Mouse (Mus musculus) forebrain, postnatal 0 days (tissue): ENCODE measurements at regions not wholly inside any gene's neighbourhood (a gene's known extent, or its start where the extent isn't known, plus 50 kb on each side); places are given as distances from the start of the nearest gene placed in this dataset.
A peak's percentile ranks its signal among the peaks of the same experiment; 100 is the strongest.

Experiments
- ATAC-seq: fragments of 200-750 bp; cut with Nextera tagmentation; 2 replicates; pipeline ENCODE4 v1.8.0; 2017; ENCODE audit warnings: mild to moderate bottlenecking, moderate library complexity
- DNase-seq: peaks from one replicate; pipeline ENCODE4 v3.0.0-alpha.2; 2015
- H3K27ac ChIP-seq: fragments of 300-500 bp; sonication (generic); 2 replicates; pipeline ENCODE4 v1.5.1; 2014; ENCODE audit warnings: low read depth, mild to moderate bottlenecking, antibody characterized with exemption, low read length, moderate library complexity, mixed read lengths
- H3K27me3 ChIP-seq: fragments of 300-500 bp; sonication (generic); 2 replicates; pipeline ENCODE4 v1.6.1; 2014; ENCODE audit warnings: mild to moderate bottlenecking, low read length, mixed read lengths; ENCODE audit not compliant: insufficient read depth
- H3K36me3 ChIP-seq: fragments of 300-500 bp; sonication (generic); 2 replicates; pipeline ENCODE4 v1.6.1; 2014; ENCODE audit warnings: mild to moderate bottlenecking, moderate library complexity; ENCODE audit not compliant: insufficient read depth
- H3K4me1 ChIP-seq: fragments of 300-500 bp; sonication (generic); 2 replicates; pipeline ENCODE4 v1.6.1; 2014; ENCODE audit warnings: antibody characterized with exemption; ENCODE audit not compliant: insufficient read depth
- H3K4me2 ChIP-seq: fragments of 300-500 bp; sonication (generic); 2 replicates; pipeline ENCODE4 v1.6.1; 2014; ENCODE audit warnings: low read depth, mild to moderate bottlenecking, moderate library complexity
- H3K4me3 ChIP-seq: fragments of 300-500 bp; sonication (generic); 2 replicates; pipeline ENCODE4 v1.5.1; 2014; ENCODE audit warnings: low read depth, low read length, mixed read lengths
- H3K9ac ChIP-seq: fragments of 300-500 bp; sonication (generic); 2 replicates; pipeline ENCODE4 v1.6.1; 2014; ENCODE audit warnings: mild to moderate bottlenecking
- H3K9me3 ChIP-seq: fragments of 300-500 bp; sonication (generic); 2 replicates; pipeline ENCODE4 v1.6.1; 2016; ENCODE audit warnings: low read length
- CTCF ChIP-seq: sonication (generic); IDR thresholded peaks from 2 replicates; pipeline ENCODE4 v1.5.1; 2016; ENCODE audit warnings: antibody characterized with exemption, control low read depth, low read depth
- WGBS: fragments of 180-500 bp; shearing (Covaris S2); extraction: QIAGEN DNeasy Blood & Tissue Kit; methylation state at CpG from one replicate; pipeline ENCODE4 v1.1.7; 2014; 5-methylcytosine and 5-hydroxymethylcytosine counted together

DNA sequence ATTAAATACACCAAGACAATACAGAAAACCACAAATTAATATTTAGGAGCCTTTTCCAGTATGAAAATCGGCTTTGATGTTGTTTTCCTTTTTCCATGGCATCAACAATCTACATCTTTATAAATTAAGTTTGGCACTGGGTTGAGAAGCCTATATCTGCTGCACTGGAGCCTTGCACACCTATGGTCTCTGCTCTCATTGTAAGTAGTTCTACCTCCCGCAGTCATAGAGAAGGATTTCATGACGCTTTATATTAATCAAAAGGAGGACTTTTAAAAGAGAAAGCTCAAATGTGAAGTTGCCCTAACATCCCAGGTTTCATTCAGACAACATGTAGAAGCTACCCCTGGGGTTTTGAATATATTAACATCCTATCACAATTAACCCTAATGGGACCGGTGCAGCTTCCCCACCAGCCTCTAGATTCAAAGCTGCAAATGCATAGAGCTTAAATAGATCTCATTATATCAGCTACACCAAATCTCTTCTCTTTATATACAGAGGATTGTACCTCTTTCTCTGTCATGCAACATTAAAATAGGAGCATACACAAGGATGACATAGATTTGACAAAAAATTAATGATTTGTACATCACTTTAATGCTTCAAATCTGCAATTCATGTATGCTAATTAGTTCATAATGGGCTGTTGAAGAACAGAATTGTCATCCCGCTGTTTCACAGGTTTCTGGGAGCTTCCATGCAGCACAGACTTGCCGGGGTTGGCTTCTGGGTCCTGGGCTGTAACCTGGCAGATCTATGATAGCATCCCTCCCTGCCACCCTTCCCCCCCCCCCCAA, 166.6 kb upstream of the Pard3b start:
- 25% methylated on average over 6 of the region's 6 CpGs for WGBS
- peak; percentile 86 for ATAC-seq
- Histone ChIP-seq H3K4me3 (peak overlapping the region; percentile 17), H3K27ac (peak overlapping the region; percentile 37), H3K4me2 (peak overlapping the region; percentile 47), H3K36me3 (no peaks in the 10 kb centered on the region), H3K27me3 (no peaks in the 10 kb centered on the region), H3K4me1 (peaks cover 4% of the 10 kb centered on the region; the same call in 1 of the 2 replicates), H3K9ac (peak overlapping the region; percentile 36; the same call in 1 of the 2 replicates), H3K9me3 (no peaks in the 10 kb centered on the region)
- peak; percentile 45 for DNase-seq
- TF ChIP-seq CTCF: no peak

DNA sequence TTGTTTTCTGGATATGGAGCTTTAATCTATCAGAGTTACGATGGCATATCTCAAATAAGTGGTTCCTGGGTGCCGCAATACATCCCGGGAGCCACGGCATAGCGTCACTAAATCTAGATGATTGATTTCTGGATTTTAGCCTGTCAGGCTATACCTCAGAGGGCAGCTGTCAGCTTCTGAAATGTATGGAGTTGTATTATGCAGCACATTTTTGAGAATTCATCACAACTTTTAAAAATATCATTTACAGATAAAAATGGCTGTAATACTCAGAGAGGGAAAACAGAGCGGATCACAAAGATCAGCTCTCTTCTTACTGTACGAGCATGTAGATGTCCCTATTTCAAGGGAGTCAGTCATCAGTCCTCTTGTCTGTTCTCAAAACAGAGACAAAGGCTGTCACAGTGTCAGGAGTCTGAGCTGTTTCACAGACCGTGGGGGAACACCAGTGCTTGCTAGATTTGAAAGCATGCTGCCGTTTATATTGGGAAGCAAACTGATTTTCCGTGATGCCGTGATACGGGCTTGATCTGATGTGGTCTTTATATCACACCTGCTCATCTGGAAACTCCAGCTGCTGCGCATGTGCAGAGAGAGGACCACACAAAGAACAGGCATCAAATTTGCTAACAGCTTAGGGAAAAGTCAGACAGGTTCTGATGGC, 165.9 kb upstream of the Pard3b start:
- Histone ChIP-seq H3K9ac (peak overlapping the region; percentile 36; the same call in 1 of the 2 replicates), H3K4me2 (peak overlapping the region; percentile 47), H3K27me3 (no peaks in the 10 kb centered on the region), H3K27ac (peak overlapping the region; percentile 37), H3K4me1 (peaks cover 4% of the 10 kb centered on the region; the same call in 1 of the 2 replicates), H3K4me3 (peak overlapping the region; percentile 17), H3K36me3 (no peaks in the 10 kb centered on the region), H3K9me3 (no peaks in the 10 kb centered on the region)
- DNase-seq (peak; percentile 72), ATAC-seq (peak; percentile 59)
- WGBS: 35% methylated on average over 13 of the region's 13 CpGs
- TF ChIP-seq CTCF: no peak

DNA sequence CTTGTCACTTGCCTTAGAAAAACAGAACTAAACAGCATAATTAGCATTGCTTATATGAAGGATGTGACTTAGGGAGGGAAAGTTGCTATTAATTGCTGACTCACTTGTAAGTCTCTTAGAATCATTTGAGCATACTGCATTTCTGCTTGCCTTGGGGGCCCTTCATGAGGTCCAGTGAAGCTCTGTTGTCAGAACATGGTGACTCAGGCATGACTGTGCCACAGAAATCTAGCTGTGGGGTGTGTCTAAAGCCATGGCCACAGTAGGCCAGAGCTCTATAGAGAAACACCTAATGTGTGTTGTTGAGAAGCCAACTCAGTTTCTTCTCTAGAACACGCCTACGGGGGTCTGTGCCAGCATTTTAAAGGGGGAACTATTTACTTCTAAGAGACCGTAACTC, 153.2 kb upstream of the Pard3b start:
- Histone ChIP-seq H3K27me3 (no peaks in the 10 kb centered on the region), H3K9me3 (no peaks in the 10 kb centered on the region), H3K4me2 (no peak overlapping the region), H3K36me3 (no peaks in the 10 kb centered on the region), H3K4me1 (no peaks in the 10 kb centered on the region), H3K4me3 (no peak overlapping the region), H3K27ac (no peak overlapping the region), H3K9ac (no peak overlapping the region)
- whole genome bisulfite sequencing: 91% methylated on average over 3 of the region's 3 CpGs
- no peak for DNase-seq
- no peak for TF ChIP-seq CTCF
- ATAC-seq: no peak

DNA sequence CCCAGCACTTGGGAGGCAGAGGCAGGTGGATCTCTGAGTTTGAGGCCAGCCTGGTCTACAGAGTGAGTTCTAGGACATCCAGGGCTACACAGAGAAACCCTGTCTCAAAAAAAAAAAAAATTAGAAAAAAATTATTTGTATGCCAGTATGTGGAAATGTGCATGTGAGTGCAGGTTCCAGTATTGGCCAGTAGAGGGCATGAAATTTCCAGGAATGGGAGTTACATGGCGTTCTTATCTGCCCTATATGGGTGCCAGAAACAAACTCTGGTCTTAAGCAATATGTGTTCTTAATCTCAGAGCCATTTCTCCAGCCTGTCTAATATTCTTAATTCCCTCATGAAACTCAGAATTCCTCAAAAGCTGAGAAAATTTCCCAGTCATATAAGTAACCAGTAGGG, 113.7 kb upstream of the Pard3b start:
- ATAC-seq (no peak), DNase-seq (no peak)
- H3K36me3 ChIP-seq: no peaks in the 10 kb centered on the region
- no peaks in the 10 kb centered on the region for H3K27me3 ChIP-seq
- 66% methylated on average over 1 of the region's 1 CpGs for WGBS
- H3K4me3 ChIP-seq: no peak overlapping the region
- H3K27ac ChIP-seq: no peak overlapping the region
- peak; percentile 15; the same call in 1 of the 2 replicates for TF ChIP-seq CTCF
- H3K9me3 ChIP-seq: no peaks in the 10 kb centered on the region
- H3K9ac ChIP-seq: no peak overlapping the region
- no peaks in the 10 kb centered on the region for H3K4me1 ChIP-seq
- H3K4me2 ChIP-seq: no peak overlapping the region

DNA sequence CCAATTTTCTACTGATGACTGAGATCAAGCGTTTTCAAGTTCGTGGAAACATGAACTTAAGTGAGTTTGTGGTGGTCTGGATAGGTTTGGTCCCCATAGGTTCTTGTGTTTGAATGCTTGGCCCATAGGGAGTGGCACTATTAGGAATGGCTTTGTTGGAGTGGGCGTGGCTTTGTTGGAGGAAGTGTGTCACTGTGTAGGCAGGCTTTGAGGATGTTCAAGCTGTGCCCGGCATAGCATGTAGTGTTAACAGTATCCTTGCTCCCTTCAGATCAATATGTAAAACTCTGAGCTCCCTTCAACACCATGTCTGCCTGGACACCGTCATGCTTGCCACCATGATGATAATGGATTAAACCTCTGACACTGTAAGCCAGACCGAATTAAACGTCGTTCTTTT, 112.7 kb upstream of the Pard3b start:
- no peak for TF ChIP-seq CTCF
- no peak for DNase-seq
- no peaks in the 10 kb centered on the region for H3K9me3 ChIP-seq
- no peaks in the 10 kb centered on the region for H3K36me3 ChIP-seq
- no peaks in the 10 kb centered on the region for H3K27me3 ChIP-seq
- no peak overlapping the region for H3K4me2 ChIP-seq
- WGBS: 93% methylated on average over 8 of the region's 8 CpGs
- H3K4me3 ChIP-seq: no peak overlapping the region
- no peaks in the 10 kb centered on the region for H3K4me1 ChIP-seq
- no peak overlapping the region for H3K27ac ChIP-seq
- no peak overlapping the region for H3K9ac ChIP-seq
- ATAC-seq: no peak

DNA sequence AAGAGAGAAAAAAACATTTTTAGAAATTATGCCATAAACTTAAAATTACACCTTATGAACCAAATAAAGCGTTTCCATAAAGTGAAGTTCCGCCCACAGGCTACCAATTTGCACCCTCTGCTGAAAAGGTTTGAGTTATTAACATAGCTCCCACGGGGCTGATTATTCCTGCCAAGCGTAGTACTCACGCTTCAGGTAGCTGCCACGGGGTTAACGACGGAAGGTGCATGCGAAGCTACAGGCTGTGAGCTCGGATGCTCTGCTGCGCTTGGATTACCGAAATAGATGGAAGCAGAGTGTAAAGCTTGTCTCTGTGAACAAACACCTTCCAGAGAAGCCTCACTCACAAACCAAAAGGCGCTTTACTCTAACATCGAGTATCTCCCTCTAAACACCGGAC, 109.9 kb upstream of the Pard3b start:
- ATAC-seq: no peak
- Histone ChIP-seq H3K27ac (no peak overlapping the region), H3K4me2 (no peak overlapping the region), H3K9ac (no peak overlapping the region), H3K36me3 (no peaks in the 10 kb centered on the region), H3K9me3 (no peaks in the 10 kb centered on the region), H3K27me3 (no peaks in the 10 kb centered on the region), H3K4me3 (no peak overlapping the region), H3K4me1 (no peaks in the 10 kb centered on the region)
- no peak for TF ChIP-seq CTCF
- 62% methylated on average over 15 of the region's 15 CpGs for WGBS
- DNase-seq: no peak

- Histone ChIP-seq H3K27ac (0 out of 2 replicates have a peak overlapping the region, but pooled peaks have one; percentile 1), H3K27me3 (no peaks in the 10 kb centered on the region), H3K36me3 (no peaks in the 10 kb centered on the region), H3K4me1 (no peaks in the 10 kb centered on the region), H3K4me3 (no peak overlapping the region), H3K9me3 (no peaks in the 10 kb centered on the region), H3K4me2 (no peak overlapping the region), H3K9ac (no peak overlapping the region)
- TF ChIP-seq CTCF: no peak
- no peak for DNase-seq
- WGBS: 12% methylated on average over 3 of the region's 3 CpGs
- ATAC-seq: peak; percentile 40; the same call in 1 of the 2 replicates
Observed at GRCm38 (mm10) chr1:61530166-61530565, 108.5 kb upstream of the Pard3b start.
